Mouse (Mus musculus) large intestine, adult 2 months (tissue): ENCODE measurements around the gene Kpnb1. TPM values are rescaled to one million over a fixed set of nuclear protein-coding genes. Genes with fewer than 3 reads are reported as not detected.

Experiments
- DNase-seq: peaks from one replicate; pipeline ENCODE4 v3.0.0-alpha.2; 2012; ENCODE audit warnings: low read depth, low spot score
- WGBS: fragments of 180-500 bp; shearing (Covaris S2); methylation state at CpG from one replicate; pipeline ENCODE4 v1.1.7; 2018; 5-methylcytosine and 5-hydroxymethylcytosine counted together
- polyA plus RNA-seq: library from polyadenylated mRNA; depleted of rRNA; stranded (reverse); fragments of >200 nt; gene quantifications from 2 replicates; pipeline ENCODE4 v1.2.3, GENCODE M21; 2012; rRNA removed

The Kpnb1 gene
- polyA plus RNA-seq, 1 experiment = 30.8 TPM

DNA sequence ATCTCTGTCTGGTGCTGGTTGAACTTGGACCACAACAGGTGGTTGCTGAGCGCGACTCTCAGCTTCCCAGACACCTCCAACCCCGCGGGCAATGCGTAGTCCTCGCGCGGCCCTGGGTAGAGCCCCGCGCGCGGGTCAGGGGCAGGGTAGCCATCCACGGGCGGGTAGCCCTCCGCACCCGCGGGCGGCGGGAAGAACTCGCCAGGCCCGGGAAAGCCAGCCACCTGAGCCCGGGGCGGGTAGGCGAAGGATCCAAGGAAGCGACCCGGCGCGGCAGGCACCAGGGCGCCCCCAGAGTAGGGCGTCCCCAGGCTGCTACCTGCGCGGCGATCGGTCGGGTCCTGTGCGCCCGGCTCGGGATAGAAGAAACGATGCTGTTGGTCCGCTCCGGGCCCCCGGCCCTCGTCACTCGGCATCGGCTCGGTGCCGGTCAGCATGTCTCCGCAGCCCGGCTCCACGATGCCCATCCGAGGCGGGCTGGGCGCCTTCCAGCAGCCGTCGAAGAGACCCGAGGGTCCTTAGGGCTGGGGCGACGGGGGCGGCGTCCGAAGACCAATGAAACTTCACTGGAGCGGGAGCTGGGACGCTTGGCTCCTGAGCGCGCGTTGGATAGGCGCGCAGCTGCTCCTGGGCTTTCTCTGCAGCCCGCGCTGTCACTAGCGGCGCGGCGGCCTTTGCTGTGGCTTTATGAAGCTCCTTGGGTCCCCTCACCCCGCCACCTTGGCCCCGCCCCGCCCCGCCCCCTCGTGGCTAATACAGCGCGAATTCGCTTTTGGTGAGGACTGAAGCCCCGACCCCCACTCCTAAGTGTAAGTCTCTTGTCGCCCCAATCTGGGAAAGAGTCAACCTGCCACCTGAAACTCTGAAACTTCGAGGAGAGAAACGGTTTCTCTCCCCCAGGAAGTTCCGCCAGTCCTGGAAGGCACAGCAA is 72.7 kb downstream of the Kpnb1 start, which contains the start of gene Tbx21:
Tbx21 (minus strand) TSS at position 661 of the 931 bp plus-strand sequence.
- WGBS = under 1% methylated on average over 87 of the region's 87 CpGs

GRCm38 (mm10) chr11:97112519-97113125 is 75.1 kb downstream of the Kpnb1 start:
- 82% methylated on average over 9 of the region's 9 CpGs for WGBS
- DNase-seq = no peak

More for the DNA sequence above, 72.7 kb downstream of the Kpnb1 start, which contains the start of gene Tbx21:
- no peak for DNase-seq

Other genes with a start within 250 kb of the Kpnb1 start
- 59.4 and 66.0 TPM in 2 replicates for gene Pnpo, start 243.9 kb downstream of the Kpnb1 start, polyA plus RNA-seq
- gene Sp2, start 204.9 kb downstream of the Kpnb1 start, polyA plus RNA-seq = 11.3 and 13.3 TPM in 2 replicates
- gene Sp6, start 174.5 kb downstream of the Kpnb1 start, polyA plus RNA-seq = 0.12 and 0.22 TPM in 2 replicates
- 32.1 and 38.6 TPM in 2 replicates for gene Scrn2, start 157.9 kb downstream of the Kpnb1 start, polyA plus RNA-seq
- 0.11 and 0.16 TPM in 2 replicates for gene Lrrc46, start 146.5 kb downstream of the Kpnb1 start, polyA plus RNA-seq
- gene Mrpl10, start 146.3 kb downstream of the Kpnb1 start, polyA plus RNA-seq = 86.8 and 89.4 TPM in 2 replicates
- 35.3 and 42.6 TPM in 2 replicates for gene Osbpl7, start 137.3 kb downstream of the Kpnb1 start, polyA plus RNA-seq
- gene Tbx21, start 72.5 kb downstream of the Kpnb1 start, polyA plus RNA-seq = 0.92 and 1.1 TPM in 2 replicates
- gene Tbkbp1, start 36.4 kb downstream of the Kpnb1 start, polyA plus RNA-seq = 3.1 and 3.7 TPM in 2 replicates
- 33.8 and 48.1 TPM in 2 replicates for gene Npepps, start 92.8 kb upstream of the Kpnb1 start, polyA plus RNA-seq
- gene Mrpl45, start 127.8 kb upstream of the Kpnb1 start, polyA plus RNA-seq = 16.5 and 17.5 TPM in 2 replicates
- gene Gpr179, start 164.2 kb upstream of the Kpnb1 start, polyA plus RNA-seq = 0.06 and 0.11 TPM in 2 replicates
- 4.3 and 6.2 TPM in 2 replicates for gene Socs7, start 174.7 kb upstream of the Kpnb1 start, polyA plus RNA-seq
- 5.7 and 6.4 TPM in 2 replicates for gene Arhgap23, start 227.7 kb upstream of the Kpnb1 start, polyA plus RNA-seq